Mouse (Mus musculus): ENCODE results near the gene Dnah11.

The Dnah11 gene

DNA sequence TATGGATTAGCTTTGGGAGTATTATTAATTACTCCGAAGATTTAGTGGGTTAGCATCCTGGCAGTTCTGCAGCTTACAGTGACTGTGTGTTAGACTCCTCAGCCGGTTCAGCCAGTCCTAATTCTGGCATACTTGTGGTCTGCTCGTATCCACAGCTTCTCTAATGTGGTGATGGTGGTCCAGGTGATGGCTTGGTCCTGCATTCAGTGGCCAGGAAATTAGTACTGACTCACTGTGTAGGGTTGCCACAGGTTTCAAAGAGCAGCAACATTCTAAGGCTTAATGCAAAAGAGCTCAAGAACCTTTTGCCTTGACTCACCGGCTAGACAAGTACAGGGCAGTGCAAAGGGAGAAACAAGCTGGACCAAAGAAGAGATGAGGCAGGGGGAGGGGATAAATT lies 103.9 kb downstream of the Dnah11 start:
- intact Hi-C loops (cut with DNase I) = no loop called here

DNA sequence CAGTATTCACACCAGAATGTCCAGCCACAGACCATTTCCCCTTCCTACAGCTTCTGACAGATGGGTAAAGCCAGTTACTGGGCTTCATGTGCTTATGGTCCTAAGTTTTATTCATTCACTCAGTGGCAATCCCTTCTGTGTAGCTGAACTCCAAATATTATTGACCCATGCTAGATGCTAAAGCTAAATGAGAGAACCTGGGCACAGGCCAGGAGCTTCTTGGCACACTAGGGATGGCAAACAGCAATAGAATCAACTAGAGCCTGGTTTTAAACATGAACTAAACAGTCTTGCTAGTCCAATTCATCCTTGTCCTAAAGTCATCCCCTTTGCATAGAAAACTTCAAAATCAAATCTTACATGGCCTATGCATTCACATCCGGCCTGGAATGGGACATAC lies 113.6 kb downstream of the Dnah11 start:
- intact Hi-C loops (cut with DNase I) = no loop called here

DNA sequence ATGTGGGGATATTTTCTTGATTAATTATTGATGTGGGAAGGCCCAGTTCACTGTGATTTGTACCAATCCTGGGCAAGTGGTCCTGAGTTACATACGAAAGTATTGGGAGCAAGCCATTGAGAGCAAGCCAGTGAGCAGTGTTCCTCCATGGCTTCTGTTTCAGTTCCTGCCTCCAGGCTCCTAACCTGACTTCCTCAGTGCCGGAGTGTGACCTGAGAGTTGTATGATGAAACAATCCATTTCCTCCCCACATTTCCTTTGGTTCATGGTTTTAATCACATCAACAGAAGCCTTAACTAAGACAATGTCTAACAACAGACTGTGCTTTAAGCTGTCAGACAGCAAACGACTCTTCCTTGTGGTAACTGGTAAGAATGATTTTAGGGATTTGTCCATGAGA lies 114.0 kb downstream of the Dnah11 start:
- intact Hi-C loops (cut with DNase I) = no loop called here

DNA sequence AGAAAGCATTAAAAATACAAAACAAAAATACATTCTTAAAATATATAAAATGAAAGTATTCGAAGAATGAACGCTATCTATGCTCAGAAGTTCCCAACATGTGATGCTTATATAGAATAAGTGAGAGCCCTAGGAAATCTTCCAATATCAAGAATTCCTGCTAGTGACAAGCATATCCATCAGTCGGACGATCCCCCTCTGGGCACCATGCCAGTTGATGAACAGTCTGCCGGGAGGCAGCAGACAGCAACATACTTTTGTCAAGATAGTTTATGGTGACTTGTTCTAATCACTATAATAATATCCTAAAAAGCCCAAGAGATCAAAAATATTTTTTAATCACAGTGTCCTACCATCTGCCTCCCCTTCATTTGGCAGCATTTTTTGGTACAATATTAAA lies 114.7 kb downstream of the Dnah11 start:
- intact Hi-C loops (cut with DNase I) = no loop called here

DNA sequence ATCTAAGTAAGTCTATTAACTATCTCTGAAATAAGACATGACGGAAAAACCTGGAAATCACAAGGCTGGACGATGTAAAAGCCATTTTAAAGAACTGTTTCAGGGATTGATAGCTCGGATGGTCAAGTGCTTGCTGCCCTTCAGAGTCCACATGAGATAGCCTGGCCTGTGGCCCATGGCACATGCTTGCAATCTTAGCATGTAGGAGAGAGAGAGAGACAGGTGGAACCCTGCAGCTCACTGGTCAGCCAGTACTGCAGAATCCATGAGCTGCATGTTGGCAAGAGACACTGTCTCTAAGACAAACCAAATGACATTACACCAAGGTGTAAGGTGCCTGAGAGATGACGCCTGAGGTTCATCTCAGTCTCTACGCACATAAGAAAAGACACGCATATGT lies 118.4 kb downstream of the Dnah11 start:
- intact Hi-C loops (cut with DNase I) = no loop called here

DNA sequence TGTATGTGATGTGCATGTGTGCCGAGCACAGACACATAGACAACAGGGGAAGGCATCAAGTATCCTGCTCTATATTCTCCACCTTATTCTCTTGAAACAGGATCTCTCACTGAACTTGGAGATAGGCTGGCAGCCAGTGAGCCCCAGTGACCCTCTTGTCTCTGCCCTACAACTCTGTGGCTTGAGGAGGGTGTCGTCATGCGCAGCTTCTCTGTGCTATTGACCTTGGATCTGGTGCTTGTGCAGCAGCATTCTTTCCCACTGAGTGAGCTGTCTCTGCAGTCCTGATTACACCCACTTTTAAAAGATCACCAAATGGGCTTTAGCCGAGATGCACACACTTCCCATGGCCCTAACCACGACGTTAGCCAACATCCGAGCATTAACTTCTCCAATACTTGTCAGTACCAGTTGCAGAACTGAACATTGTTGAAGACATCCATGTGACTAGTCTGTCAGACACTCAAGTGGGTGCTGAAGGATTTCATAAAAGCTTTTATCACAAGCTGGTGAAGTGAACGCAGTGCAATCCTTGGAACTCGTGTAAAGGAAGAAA lies 120.3 kb downstream of the Dnah11 start:
- intact Hi-C loops (cut with DNase I) = no loop called here

DNA sequence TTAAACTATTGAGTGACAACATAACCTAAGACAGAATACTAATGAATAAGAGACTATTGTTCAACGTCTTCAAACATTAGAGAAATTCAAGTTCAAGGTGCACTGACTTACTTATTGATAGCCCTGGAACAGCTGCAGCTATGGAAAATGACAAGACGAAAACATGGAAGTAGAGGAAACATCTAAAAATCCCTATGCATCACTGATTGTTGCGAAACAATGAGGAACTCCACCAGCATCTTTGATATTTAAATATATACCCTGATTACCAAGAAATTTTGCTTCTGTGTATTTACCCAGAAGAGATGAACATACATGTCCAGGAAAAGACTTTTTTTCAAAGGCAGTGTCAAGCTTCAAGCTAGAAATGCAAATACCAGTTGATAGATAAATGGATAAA lies 122.0 kb downstream of the Dnah11 start:
- intact Hi-C loops (cut with DNase I) = no loop called here

DNA sequence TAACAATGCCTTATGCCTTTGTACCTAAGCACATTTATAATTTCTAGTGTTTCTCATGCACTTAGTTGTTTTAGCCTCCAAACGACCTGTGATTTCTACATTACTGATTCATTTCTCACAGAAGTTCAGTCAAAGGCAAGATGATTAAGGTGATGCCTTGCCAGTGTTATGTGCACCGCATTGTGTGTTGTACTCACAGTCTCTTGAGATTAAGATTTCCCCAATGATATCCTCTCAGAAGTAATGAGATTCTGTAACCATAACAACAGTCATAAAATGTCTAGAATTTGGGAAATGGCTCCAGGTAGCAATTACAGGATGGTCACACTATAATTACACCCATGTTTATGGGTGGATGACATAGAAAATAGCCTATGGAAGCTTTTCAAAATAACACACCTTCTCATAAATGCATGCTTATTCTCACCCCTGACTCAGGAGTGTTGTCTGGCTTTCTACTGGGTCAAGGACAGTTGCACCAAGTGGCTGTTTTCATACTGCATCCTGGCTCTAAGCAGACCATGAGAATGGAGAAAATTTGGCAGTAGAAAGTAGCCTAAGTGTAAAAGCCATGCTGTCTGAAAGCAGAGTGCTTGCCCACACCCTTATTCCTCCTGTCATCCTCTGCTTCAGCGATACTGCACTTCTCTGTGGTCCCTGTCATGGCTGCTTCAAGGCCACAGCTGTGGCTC lies 126.5 kb downstream of the Dnah11 start:
- intact Hi-C loops (cut with DNase I) = no loop called here

DNA sequence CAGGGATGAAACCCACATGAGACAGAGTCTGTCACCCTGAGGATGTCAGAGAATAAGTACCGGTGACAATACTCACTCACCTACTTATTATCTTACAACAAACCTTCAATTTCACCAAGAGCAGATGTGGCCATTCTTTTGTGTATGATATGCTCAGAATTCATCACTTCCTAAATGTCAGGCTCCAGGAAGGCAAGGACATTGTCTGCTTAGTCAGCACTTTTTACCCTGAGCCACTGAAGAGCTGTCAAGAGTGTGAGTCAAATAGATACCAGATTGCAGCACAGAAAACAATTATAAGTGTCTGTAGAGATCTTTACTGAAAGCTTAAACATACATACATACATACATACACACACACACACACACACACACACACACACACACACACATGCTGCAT lies 127.2 kb downstream of the Dnah11 start:
- intact Hi-C loops (cut with DNase I) = no loop called here

DNA sequence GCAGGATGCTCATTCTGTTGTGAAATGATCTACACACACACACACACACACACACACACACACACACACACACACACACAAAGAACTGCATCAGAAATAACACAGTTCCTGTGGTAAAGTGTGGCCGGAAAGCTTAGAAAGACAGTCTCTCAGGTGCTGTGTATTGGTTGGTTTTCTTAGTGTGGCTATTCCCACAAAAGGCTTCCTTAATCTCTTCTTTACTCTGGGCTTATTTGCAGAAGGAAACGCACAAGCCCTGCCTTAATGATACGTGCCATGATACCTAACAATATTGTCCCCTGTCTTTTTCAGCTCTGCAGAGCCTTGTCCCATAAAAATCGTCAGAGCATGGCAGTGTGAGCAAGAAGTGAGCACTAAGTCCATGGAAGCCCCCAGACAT lies 130.1 kb downstream of the Dnah11 start:
- intact Hi-C loops (cut with DNase I) = no loop called here

DNA sequence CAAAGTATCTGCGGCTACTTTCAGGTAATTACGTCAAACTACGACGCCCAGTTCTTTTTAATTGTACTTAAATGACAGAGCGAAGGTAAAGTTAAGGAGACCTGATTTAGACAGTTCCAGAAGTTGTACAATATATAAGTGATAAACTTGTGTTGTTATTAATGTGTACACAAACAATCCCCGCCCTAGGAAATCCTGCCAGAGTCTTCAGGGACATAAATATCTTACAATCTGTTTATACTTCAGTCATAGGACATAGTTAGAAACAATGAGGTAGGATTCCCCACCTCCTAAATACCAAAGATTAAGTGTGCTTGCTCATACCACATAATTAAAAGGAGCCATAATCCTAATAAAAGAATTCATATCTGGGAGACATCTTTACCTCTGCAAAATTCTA lies 136.5 kb downstream of the Dnah11 start:
- intact Hi-C loops (cut with DNase I) = no loop called here

DNA sequence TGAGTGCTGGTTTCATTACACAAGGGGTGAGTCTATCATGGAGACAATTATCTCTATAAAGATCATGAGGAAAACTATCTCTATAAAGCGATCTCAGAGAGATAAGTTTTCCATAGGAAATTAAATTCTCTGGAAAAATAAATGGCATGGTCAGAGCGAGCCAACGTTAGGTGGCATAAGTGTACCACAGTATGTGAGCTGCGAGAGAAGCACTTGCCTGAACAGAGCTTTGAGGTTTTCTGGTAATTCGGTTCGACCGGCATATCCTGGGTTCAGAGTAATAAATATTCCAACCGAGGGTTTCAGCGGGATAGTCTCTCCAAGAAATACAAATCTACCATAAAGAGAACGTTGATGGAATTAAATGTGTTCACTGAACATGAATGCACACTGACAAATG lies 142.0 kb downstream of the Dnah11 start:
- intact Hi-C loops (cut with DNase I) = no loop called here

DNA sequence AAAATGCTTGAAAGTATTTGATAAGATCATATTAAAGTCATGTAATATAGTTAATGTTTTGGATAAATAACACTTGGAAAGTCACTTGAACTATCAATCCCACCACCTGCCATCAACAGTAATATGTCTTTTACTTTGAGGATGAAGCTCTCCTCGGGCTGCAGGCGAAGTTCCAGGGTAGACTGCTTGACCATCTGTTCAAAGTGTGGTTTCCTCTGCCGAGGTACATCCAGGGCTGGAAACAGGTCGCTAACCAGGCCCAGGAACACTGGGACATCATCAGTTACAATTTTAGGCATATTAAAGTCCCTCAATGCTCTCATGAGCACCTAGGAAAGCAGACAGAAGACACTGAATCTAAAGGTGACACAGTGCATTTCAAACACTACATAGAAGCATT lies 153.5 kb downstream of the Dnah11 start:
- intact Hi-C loops (cut with DNase I) = no loop called here

DNA sequence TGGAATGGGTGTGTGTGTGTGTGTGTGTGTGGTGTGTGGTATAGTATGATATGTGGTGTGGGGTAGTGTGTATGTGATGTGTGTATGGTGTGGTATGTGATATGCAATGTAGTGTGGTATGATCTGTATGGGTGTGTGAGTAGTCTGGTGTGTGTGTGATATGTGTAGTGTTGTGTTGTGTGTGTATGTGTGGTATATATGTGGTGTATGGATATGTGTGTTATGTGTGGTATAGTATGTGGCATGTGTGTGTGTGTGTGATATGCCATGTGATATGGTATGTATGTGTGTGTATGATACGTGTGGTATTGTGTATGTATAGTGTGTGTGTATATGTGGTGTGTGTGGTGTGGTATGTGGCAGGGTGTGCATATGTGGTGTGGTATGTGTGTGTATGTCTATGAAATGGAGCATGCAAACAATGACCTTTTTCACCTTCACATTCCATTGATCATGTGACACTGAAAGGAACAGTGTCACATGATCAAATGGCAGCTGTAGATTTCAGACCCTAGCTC lies 155.7 kb downstream of the Dnah11 start:
- intact Hi-C loops (cut with DNase I) = no loop called here

DNA sequence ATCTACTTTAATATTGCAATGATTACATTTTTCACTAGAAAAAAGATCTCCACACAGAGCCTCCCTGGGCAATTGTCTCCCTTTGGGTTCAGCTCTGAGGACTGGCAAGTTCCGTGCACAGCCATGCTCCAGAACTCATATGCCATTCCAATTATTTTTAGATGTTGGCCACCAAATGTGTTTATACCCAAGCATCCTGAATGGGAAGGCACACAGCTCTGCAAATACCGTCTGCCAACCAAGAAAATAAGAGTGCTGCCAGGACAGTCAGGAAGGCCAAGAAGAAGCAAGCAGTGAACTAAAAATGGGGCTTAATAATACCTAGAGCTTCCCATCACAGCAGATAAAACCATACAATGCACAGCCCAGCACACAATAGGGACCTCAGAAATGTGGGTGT lies 156.6 kb downstream of the Dnah11 start:
- intact Hi-C loops (cut with DNase I) = no loop called here

DNA sequence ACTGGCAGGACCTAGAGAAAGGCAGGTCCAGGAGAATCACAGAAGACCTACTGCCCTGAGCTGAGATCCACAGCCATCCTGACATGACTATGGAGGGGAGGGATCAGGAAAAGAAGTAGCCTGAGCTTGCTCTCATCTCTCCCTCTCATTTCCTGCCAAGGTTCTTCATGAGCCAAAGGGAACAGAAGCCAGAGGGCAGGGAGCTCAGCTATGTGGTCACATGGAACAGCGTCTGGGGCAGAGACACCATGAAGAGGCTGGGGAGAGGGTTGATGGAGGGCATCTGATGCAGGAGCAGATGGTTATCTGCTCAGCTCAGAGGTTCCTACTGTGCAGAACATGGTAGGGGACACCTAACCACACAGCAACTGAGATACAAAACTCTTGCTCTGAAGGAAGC lies 163.9 kb downstream of the Dnah11 start:
- intact Hi-C loops (cut with DNase I) = no loop called here

DNA sequence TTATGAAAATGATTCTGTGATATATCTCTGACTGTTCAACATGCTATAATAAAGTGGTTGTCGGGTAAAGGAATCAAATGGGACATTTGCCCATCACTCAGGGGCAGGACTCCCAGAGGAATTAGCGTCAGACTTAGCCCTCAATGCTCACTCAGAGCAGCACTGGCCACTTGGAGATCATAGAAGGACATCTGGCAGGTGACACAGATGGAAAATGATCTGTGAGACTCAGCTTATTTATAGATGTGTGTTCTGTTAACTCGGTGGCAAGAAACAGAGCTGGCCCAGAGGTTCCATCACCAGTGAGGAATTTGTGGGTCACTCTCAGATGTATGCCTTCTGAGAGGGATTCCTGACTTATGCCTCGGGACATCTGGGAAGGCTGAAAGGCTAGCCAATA lies 173.1 kb downstream of the Dnah11 start:
- intact Hi-C loops (cut with DNase I) = no loop called here

DNA sequence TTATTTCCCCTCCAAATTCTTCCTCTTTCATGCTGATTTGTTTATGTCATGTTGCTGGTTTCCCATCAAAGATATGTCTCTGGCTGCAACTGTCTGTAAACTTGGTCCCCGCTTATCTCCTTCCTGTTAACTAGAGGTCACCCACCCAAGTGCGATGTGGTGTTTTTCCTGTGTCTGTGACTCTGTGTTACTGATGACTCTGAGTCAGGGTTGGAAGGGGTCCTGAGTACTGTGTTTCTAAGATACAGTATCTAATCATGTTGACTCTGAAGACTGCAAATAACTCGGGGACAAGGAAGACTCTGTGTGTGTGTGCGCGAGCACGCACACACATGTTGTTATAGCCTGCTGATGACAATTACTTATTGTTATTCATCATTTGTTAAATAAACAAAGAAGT lies 179.9 kb downstream of the Dnah11 start:
- intact Hi-C loops (cut with DNase I) = no loop called here

DNA sequence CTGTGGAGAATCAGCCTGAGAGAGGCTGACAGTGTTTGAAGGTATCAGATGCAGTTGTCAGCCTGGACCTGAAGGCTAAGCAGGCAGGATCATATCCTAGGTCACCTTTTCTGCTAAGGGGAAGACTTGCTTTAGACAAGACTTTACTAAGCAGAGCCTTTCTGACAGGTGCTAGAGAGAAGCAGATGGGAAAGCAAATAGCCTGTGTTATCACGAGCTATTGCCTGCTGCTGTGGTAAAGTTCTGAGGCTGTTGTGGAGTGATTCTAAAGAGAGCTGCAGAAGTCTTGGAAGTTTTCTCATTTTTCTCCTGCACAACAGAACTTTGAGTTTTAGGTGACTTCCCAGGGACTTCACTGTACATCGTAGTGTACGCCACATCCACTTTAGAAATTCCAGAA lies 185.0 kb downstream of the Dnah11 start:
- intact Hi-C loops (cut with DNase I) = no loop called here

DNA sequence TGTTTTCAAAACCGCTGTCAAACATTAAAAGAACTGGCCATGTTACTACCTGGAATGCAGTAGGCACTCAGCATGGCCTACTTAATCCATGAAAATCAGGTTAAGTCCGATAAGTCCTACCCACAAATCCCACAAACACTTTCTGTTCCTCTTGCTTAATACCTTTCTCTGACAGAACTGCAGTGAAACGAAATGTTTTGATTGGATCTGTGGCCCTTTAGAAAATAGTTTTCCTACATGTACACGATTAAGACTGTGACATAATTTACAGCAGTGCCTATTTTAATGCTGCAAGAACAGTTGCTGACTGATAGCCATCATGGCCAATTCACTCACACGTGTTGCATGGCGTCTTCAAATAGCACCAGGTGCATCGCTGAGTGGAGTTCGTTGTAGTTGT lies 186.9 kb downstream of the Dnah11 start:
- intact Hi-C loops (cut with DNase I) = no loop called here

DNA sequence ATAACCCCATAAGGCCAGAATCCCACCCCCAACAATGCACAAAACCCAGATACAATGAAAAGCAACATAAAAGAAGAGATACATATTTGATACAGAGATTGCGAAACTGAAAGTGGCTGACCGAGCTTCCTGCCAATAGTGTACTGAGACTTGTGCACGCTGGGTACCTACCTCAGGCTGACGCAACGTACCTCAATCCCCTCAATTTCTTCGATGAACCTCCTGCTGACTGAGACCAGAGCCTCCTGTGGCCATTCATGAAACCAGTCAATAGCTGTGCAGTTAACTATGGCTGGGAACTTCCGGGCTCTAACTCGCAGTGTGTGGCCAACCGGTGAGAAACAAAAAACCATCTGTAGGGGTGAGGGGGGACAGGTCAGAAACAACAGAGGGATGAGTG lies 203.9 kb downstream of the Dnah11 start:
- intact Hi-C loops (cut with DNase I) = loop anchor here (5.0 to 10.0 kb wide), 2 partner anchors 462 to 860 kb away; no protein-coding TSS in a partner anchor

DNA sequence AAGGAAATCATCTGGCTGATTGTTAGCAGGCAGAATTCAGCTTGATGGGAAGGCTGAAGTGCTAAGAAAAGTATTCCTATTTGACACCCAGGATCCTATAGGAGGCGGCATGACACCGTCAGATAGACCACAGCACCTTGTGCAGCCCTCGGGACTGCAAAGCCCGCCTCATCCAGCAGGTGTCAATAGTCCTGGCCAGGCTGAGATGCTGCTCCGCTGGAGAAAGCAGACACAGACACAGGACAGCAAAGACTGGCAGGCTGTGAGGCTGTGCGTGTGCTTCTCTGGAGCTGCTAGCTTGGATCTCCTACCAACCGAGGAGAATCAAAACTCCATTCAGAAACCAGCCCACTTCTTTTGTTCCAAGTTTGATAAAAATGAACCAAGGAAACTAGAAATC lies 205.3 kb downstream of the Dnah11 start:
- intact Hi-C loops (cut with DNase I) = loop anchor here (5.0 to 10.0 kb wide), 2 partner anchors 464 to 861 kb away; no protein-coding TSS in a partner anchor
